Mouse (Mus musculus): ENCODE results near the gene Ppcdc. TPM values are rescaled to one million over a fixed set of nuclear protein-coding genes. Genes with fewer than 3 reads are reported as not detected.

The Ppcdc gene
- polyA plus RNA-seq (2012; rRNA removed): 45.4 and 57.9 TPM in 2 replicates

DNA sequence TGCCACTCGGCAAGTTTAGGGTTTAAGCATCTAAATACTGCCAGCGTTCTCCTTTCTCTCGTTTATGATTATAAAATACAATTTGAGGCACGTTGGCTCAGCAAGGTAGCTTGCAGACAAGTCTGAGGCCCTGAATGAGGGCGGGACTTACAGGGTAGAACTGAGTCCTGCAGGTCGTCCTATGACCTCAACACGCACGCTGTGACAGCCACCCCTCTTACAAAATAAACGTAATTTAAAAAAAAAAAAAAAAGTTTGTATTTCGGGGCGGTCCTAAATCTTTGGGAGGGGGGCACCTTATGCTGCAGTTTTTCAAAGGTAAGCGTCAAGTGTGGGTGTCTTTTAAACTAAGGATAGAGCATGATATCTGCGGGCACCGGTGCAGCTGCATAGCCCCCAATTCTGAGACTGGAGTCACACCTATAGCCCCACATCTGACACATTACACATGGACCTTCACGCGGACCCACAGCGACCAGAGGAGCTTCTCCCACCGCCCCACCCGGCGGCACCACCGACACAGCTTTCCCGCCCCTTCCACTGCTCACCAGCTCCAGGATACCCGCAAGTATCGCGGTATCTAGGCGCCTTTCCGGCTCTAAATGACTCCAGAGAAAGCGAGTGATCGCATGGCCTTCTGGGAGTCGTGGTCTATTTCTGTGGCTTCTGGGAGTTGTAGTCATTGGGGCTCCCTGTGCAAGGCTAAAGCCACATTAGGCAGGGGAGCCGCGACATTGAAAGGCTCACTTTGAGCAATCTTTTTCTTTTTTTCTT is at the start of gene Ppcdc:
TSS of gene Ppcdc (minus strand) at position 603 of the 774 bp plus-strand sequence.
- 2% methylated on average over 32 of the region's 32 CpGs for WGBS
- DNase-seq: peak; percentile 98
- H3K4me3 ChIP-seq (ENCODE audit: insufficient read depth, low read depth, low read length): peak within 1 kb of the TSS; percentile 90
- H3K4me1 ChIP-seq (ENCODE audit: control insufficient read depth, insufficient read depth, low read length): peaks cover 16% of the 10 kb centered on the region
- H3K36me3 ChIP-seq (ENCODE audit: control insufficient read depth, insufficient read depth, low read length): no peaks in the 10 kb centered on the region; the same call in 1 of the 2 replicates
- TF ChIP-seq CTCF (conservative IDR thresholded peaks at IDR 0.05; ENCODE audit: insufficient read depth, insufficient read length, low read depth, low read length) (no peak), POLR2A (IDR thresholded peaks at IDR 0.05; ENCODE audit: low read depth, low read length) (peak; percentile 72)
- H3K27me3 ChIP-seq (replicated peaks; ENCODE audit: control insufficient read depth, insufficient read depth, low read length): no peaks in the 10 kb centered on the region
- peak within 1 kb of the TSS; percentile 68 for H3K27ac ChIP-seq (ENCODE audit: insufficient read depth, low read depth, low read length)

DNA sequence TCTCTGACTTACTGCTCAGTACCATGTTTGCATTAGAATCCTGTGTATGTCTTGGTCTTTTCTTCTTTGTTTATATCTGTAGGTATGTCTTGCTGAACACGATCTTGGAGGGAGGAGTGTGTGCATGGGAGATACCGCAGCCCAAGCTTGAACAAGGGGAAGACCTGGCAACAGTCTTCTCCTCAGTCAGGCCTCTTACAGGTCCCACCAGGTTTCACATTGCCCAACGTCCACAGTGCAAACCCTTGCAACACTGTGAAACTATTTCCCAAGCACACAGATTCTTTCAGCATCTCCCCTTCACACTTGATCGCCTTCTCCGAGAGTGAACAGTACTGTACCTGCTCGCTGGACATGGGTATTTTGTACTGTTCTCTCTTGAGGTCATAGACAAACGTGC is 47.9 kb upstream of the Ppcdc start:
- DNase-seq: no peak
- WGBS: 49% methylated on average over 7 of the region's 7 CpGs

DNA sequence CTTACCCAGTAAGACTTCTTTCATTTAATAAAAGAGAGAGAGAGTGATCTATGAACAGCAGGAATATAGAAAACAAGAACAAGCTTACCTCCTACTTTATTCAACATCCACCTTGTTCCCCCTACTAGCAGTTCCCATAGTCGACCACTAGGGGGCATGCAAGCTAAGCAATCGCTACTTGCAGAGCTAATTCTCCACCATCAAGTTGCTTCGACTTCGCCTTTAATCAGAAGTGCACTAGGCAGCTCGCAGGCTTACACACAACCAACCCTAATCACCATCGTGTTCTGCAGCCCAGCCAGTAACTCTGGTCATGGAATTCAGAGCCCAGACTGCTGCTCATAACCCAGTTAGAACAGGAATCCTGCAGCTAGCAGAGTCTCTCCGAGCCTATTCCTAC is 45.9 kb upstream of the Ppcdc start:
- WGBS: 10% methylated on average over 7 of the region's 7 CpGs
- DNase-seq: peak; percentile 86

More for the DNA sequence above, 47.9 kb upstream of the Ppcdc start:
- H3K27me3 ChIP-seq (replicated peaks; ENCODE audit: control insufficient read depth, insufficient read depth, low read length): no peaks in the 10 kb centered on the region
- no peaks in the 10 kb centered on the region for H3K4me1 ChIP-seq (ENCODE audit: control insufficient read depth, insufficient read depth, low read length)
- no peak overlapping the region for H3K27ac ChIP-seq (ENCODE audit: insufficient read depth, low read depth, low read length)
- H3K36me3 ChIP-seq (ENCODE audit: control insufficient read depth, insufficient read depth, low read length): no peaks in the 10 kb centered on the region
- TF ChIP-seq CTCF (conservative IDR thresholded peaks at IDR 0.05; ENCODE audit: insufficient read depth, insufficient read length, low read depth, low read length): no peak
- no peak for TF ChIP-seq POLR2A (IDR thresholded peaks at IDR 0.05; ENCODE audit: low read depth, low read length)
- H3K4me3 ChIP-seq (ENCODE audit: insufficient read depth, low read depth, low read length): no peak overlapping the region

DNA sequence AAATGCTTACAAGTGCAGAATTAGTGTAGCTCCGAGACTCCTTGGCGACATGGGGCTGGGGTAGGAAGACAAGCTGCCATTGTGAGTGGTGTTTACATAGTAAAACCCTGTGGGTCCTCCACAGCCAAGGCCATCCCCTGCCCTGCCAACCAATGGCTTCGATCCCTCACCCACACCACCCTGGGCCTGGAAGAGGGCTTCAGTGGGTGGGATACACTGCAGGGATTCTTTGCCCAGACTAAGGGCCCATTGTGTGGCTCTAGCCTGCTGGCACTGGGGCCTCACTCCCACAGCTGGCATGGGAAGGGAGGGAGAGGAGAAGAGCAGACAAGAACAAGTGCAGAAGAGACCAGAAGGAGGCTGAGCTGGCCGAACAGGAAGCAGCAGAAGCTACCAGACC is 29.0 kb upstream of the Ppcdc start:
- TF ChIP-seq POLR2A (IDR thresholded peaks at IDR 0.05; ENCODE audit: low read depth, low read length): no peak
- no peak for TF ChIP-seq CTCF (conservative IDR thresholded peaks at IDR 0.05; ENCODE audit: insufficient read depth, insufficient read length, low read depth, low read length)
- H3K27me3 ChIP-seq (replicated peaks; ENCODE audit: control insufficient read depth, insufficient read depth, low read length): no peaks in the 10 kb centered on the region
- DNase-seq: no peak
- no peaks in the 10 kb centered on the region for H3K36me3 ChIP-seq (ENCODE audit: control insufficient read depth, insufficient read depth, low read length)
- no peak overlapping the region for H3K4me3 ChIP-seq (ENCODE audit: insufficient read depth, low read depth, low read length)
- no peak overlapping the region for H3K27ac ChIP-seq (ENCODE audit: insufficient read depth, low read depth, low read length)
- H3K4me1 ChIP-seq (ENCODE audit: control insufficient read depth, insufficient read depth, low read length): 0 out of 2 replicates have a peak, but pooled peaks cover 4% of the 10 kb centered on the region
- 78% methylated on average over 4 of the region's 4 CpGs for WGBS

More for the DNA sequence above, 45.9 kb upstream of the Ppcdc start:
- no peak overlapping the region for H3K27ac ChIP-seq (ENCODE audit: insufficient read depth, low read depth, low read length)
- TF ChIP-seq POLR2A (IDR thresholded peaks at IDR 0.05; ENCODE audit: low read depth, low read length): no peak
- peak; percentile 99 for TF ChIP-seq CTCF (conservative IDR thresholded peaks at IDR 0.05; ENCODE audit: insufficient read depth, insufficient read length, low read depth, low read length)
- no peaks in the 10 kb centered on the region for H3K4me1 ChIP-seq (ENCODE audit: control insufficient read depth, insufficient read depth, low read length)
- H3K27me3 ChIP-seq (replicated peaks; ENCODE audit: control insufficient read depth, insufficient read depth, low read length): no peaks in the 10 kb centered on the region
- H3K36me3 ChIP-seq (ENCODE audit: control insufficient read depth, insufficient read depth, low read length): no peaks in the 10 kb centered on the region
- H3K4me3 ChIP-seq (ENCODE audit: insufficient read depth, low read depth, low read length): no peak overlapping the region

DNA sequence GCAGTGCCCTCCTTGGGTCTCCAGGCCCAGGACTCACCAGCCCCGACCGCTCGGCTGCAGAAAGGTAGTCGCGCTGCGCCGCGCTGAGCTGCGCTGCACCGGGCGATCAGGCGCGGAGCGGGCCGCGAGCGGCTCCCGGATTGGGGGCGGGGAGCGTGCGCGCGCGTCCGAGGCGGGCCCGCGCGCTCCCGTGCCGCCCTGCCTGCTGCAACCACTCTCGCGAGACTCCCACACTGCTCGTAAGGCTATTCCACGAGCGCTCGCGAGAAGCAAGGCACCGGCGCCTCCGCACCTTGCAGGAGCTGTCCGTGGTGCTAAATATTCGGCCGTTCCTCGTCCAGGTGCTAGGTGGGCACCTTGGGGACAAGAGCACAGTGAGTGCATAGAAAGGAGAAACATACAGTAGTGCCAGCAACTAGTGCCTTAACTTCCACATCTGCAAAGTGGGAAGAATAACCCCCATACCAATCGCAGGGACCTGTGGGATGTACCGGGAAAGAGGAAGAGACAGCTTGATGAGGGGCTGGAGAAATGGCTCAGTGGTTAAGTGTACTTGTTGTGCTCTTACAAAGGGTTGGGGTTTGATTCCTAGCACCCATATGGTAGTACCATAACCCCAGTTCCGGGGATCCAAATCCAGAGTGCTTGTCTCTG is 28.1 kb upstream of the Ppcdc start, which contains the start of gene Scamp5:
TSS of gene Scamp5 (minus strand) at position 165 of the 654 bp plus-strand sequence.
- TF ChIP-seq CTCF (conservative IDR thresholded peaks at IDR 0.05; ENCODE audit: insufficient read depth, insufficient read length, low read depth, low read length) (no peak), POLR2A (IDR thresholded peaks at IDR 0.05; ENCODE audit: low read depth, low read length) (no peak)
- Histone ChIP-seq H3K36me3 (ENCODE audit: control insufficient read depth, insufficient read depth, low read length) (no peaks in the 10 kb centered on the region), H3K27me3 (replicated peaks; ENCODE audit: control insufficient read depth, insufficient read depth, low read length) (no peaks in the 10 kb centered on the region), H3K4me1 (ENCODE audit: control insufficient read depth, insufficient read depth, low read length) (0 out of 2 replicates have a peak, but pooled peaks cover 4% of the 10 kb centered on the region), H3K27ac (ENCODE audit: insufficient read depth, low read depth, low read length) (peak within 1 kb of the TSS; percentile 21; the same call in 1 of the 2 replicates), H3K4me3 (ENCODE audit: insufficient read depth, low read depth, low read length) (peak within 1 kb of the TSS; percentile 77)
- WGBS: 2% methylated on average over 48 of the region's 48 CpGs
- peak; percentile 95 for DNase-seq

DNA sequence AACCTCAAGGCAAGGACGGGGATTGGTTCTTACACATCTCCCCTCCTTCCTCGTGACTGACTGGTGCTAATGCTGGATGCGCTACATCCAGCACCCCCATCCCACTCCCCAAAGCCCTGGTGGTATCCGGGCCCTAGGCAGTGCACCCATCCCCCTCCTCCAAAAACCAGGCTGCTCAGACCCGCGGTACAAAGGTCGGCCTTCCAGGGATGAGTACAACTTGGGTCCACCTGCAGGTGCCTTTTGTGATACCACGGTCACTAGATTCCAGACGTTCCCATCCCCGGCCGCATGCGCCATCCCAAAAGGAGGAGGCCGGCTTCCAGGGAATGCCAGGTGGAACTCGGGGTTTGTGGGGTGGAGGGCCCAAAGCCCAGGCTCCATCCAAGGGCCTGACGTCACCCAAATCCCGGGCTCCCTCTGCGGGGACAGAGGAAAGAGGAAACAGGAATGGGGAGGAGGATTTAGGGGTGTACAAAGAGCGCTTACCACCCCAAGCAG is 27.4 kb upstream of the Ppcdc start:
- H3K36me3 ChIP-seq (ENCODE audit: control insufficient read depth, insufficient read depth, low read length): no peaks in the 10 kb centered on the region
- DNase-seq: peak; percentile 59
- 2% methylated on average over 18 of the region's 18 CpGs for WGBS
- TF ChIP-seq POLR2A (IDR thresholded peaks at IDR 0.05; ENCODE audit: low read depth, low read length) (no peak), CTCF (conservative IDR thresholded peaks at IDR 0.05; ENCODE audit: insufficient read depth, insufficient read length, low read depth, low read length) (no peak)
- H3K4me3 ChIP-seq (ENCODE audit: insufficient read depth, low read depth, low read length): peak overlapping the region; percentile 77
- 0 out of 2 replicates have a peak, but pooled peaks cover 4% of the 10 kb centered on the region for H3K4me1 ChIP-seq (ENCODE audit: control insufficient read depth, insufficient read depth, low read length)
- H3K27ac ChIP-seq (ENCODE audit: insufficient read depth, low read depth, low read length): no peak overlapping the region
- no peaks in the 10 kb centered on the region for H3K27me3 ChIP-seq (replicated peaks; ENCODE audit: control insufficient read depth, insufficient read depth, low read length)

DNA sequence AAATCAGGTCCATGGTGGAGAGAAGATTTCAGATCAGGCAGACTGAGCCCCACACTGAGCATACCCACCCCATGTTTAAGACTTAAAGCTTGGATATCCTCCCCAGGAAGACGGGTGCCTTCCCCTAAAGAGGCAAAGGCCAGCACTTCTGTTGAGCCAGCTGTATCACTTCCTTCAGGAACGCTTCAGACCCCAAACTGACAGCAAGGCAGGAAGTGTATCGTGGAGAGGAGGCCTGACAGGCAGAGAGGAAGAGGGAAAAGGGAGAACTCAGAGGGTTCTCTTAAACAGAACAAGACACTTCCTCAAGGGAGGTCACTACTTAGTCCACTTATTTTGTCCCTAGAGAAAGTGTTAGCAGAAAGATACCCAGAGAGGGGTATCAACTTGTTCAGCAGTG is 26.2 kb upstream of the Ppcdc start:
- Histone ChIP-seq H3K4me1 (ENCODE audit: control insufficient read depth, insufficient read depth, low read length) (0 out of 2 replicates have a peak, but pooled peaks cover 4% of the 10 kb centered on the region), H3K36me3 (ENCODE audit: control insufficient read depth, insufficient read depth, low read length) (no peaks in the 10 kb centered on the region), H3K27ac (ENCODE audit: insufficient read depth, low read depth, low read length) (no peak overlapping the region), H3K4me3 (ENCODE audit: insufficient read depth, low read depth, low read length) (no peak overlapping the region), H3K27me3 (replicated peaks; ENCODE audit: control insufficient read depth, insufficient read depth, low read length) (no peaks in the 10 kb centered on the region)
- 34% methylated on average over 3 of the region's 3 CpGs for WGBS
- no peak for DNase-seq
- TF ChIP-seq POLR2A (IDR thresholded peaks at IDR 0.05; ENCODE audit: low read depth, low read length) (no peak), CTCF (conservative IDR thresholded peaks at IDR 0.05; ENCODE audit: insufficient read depth, insufficient read length, low read depth, low read length) (no peak)
